Mouse (Mus musculus): Measurements from ENCODE around the gene Xaf1.

Xaf1 gene

DNA sequence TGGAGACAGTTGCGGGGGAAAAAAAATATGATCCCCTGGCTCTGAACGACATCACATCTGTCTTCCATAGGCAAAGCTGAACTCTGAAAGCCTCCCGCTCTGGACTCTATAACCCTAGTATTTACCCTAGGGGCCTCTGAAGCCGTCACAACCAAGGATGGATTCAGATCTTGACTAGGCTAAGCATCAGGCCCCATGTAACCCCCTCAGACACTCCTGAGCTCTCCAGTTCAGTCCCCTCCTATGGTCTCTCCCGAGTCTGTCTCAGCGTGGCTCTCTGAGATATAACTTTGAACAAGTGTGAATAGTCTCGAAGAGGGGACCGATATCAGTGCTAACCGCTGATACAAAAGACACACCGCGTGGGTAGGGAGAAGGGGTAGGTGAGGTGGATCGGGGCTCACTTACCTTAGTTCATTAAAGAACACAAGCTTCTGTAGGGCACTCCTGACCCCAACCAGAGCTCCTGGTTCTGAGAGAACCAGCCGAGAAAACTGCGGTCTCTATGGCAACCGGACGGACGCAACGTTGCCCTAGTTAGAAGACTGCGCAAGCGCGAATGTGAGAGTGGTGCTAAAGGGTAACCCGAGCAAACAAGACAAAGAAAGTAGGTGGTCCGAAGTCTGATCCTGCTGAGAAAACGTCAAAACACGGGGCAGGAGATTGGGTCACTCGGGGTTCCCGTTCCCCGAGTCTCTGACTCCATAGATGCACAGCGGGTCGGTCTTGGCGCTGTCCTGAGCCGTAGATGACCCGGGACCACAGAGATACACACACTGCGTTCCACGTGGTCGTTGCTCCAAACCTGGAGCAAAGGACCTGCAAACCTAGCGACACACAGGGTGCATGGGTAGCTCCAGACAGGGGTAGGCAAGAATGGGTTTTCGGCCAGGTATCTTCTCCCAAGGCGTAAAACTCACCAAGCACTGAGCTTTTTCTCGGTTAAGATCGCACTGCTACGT is 60.2 kb downstream of the Xaf1 start:
- DNase-seq (ENCODE audit: low spot score): peak; percentile 56

DNA sequence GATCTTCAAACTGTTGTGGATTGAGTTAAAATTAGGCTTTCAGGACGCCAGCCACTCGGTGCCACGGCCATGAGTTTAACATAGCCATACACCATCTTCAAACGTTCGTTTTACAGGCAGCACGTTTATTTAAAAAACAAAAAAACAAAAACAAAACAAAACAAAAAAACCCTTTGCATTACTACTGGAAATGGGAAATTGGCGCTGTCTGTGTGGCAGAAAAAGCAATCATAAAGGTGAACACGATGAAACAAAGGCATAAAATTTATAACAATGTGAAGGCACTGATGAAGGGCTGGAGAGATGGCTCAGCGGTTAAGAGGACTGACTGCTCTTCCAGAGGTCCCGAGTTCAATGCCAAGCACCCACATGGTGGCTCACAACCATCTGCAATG is 60.9 kb downstream of the Xaf1 start, which contains the start of gene Tekt1:
Gene Tekt1 (minus strand): TSS at position 96 of the 395 bp plus-strand sequence.
- DNase-seq (ENCODE audit: low spot score): no peak
